Mouse (Mus musculus): ENCODE data around the gene Lin52. TPM values are rescaled to one million over a fixed set of nuclear protein-coding genes. Genes with fewer than 3 reads are reported as not detected.

Gene Lin52
- 1 to 10 TPM; 6.1 to 6.7 TPM for total RNA-seq (2021)
- long read RNA-seq, experiment 1, transcript Lin52-201 (6 exons, 2,270 nt), result major isoform, 10 of 13 reads
- long read RNA-seq, experiment 1, partial matches to known transcripts, result 1 of 13 reads
- long read RNA-seq, experiment 1, other reads (novel, unspliced or antisense), result 2 of 13 reads
- long read RNA-seq, experiment 2, transcript Lin52-201 (6 exons, 2,270 nt), result major isoform, 16 of 18 reads
- long read RNA-seq, experiment 2, partial matches to known transcripts, result 1 of 18 reads
- long read RNA-seq, experiment 2, other reads (novel, unspliced or antisense), result 1 of 18 reads

- peak; percentile 75 to 96 for DNase-seq (ENCODE audit: low spot score in 2 of 2)
These were observed at the start of gene Lin52, which contains the start of gene Aldh6a1 for GRCm38 (mm10) chr12:84450718-84451646. Lin52 (plus strand) TSS chr12:84451422. Aldh6a1 (minus strand) TSS chr12:84451004.

GRCm38 (mm10) chr12:84402923-84403322 lies 48.3 kb upstream of the Lin52 start:
- DNase-seq (ENCODE audit: low spot score in 2 of 2), result no peak

- DNase-seq (ENCODE audit: low spot score in 2 of 2), result no peak
These were observed 46.7 kb upstream of the Lin52 start for GRCm38 (mm10) chr12:84404541-84404940.

GRCm38 (mm10) chr12:84407259-84407658 lies 44.0 kb upstream of the Lin52 start:
- DNase-seq (ENCODE audit: low spot score in 2 of 2), result no peak

GRCm38 (mm10) chr12:84407874-84408818 lies 43.1 kb upstream of the Lin52 start:
- peak in 1 of 2 experiments; percentile 22 for DNase-seq (ENCODE audit: low spot score in 2 of 2)

GRCm38 (mm10) chr12:84408819-84409507 lies 42.3 kb upstream of the Lin52 start, which contains the start of the genes Entpd5 and Bbof1:
Entpd5 (minus strand) TSS chr12:84409029.
Bbof1 (plus strand) TSS chr12:84409071.
- peak; percentile 81 to 89 for DNase-seq (ENCODE audit: low spot score in 2 of 2)

- DNase-seq (ENCODE audit: low spot score in 2 of 2), result peak; percentile 54 to 77
These were observed 34.2 kb upstream of the Lin52 start, which contains the start of gene Rnf113a2 for GRCm38 (mm10) chr12:84416834-84417604. Rnf113a2 (plus strand) TSS chr12:84417196.

DNA sequence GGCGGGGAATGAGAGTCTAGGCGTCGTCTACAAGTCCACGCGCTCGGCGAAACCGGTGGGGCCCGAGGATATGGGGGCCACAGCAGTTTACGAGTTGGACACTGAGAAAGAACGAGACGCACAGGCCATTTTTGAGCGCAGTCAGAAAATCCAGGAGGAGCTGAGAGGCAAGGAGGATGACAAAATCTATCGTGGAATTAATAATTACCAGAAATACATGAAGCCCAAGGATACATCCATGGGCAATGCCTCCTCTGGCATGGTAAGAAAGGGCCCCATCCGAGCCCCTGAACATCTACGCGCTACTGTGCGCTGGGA lies 33.7 kb upstream of the Lin52 start:
- DNase-seq (ENCODE audit: low spot score in 2 of 2), result no peak

- no peak for DNase-seq (ENCODE audit: low spot score in 2 of 2)
These were observed 27.2 kb upstream of the Lin52 start for GRCm38 (mm10) chr12:84423990-84424389.

GRCm38 (mm10) chr12:84429825-84430224 lies 21.4 kb upstream of the Lin52 start:
- DNase-seq (ENCODE audit: low spot score in 2 of 2), result no peak

GRCm38 (mm10) chr12:84438697-84439096 lies 12.5 kb upstream of the Lin52 start:
- no peak for DNase-seq (ENCODE audit: low spot score in 2 of 2)

GRCm38 (mm10) chr12:84442526-84442925 lies 8.7 kb upstream of the Lin52 start:
- no peak for DNase-seq (ENCODE audit: low spot score in 2 of 2)

GRCm38 (mm10) chr12:84447386-84447785 lies 3.8 kb upstream of the Lin52 start:
- DNase-seq (ENCODE audit: low spot score in 2 of 2), result no peak

- DNase-seq (ENCODE audit: low spot score in 2 of 2), result no peak
These were observed 3.0 kb upstream of the Lin52 start for GRCm38 (mm10) chr12:84448181-84448580.

DNA sequence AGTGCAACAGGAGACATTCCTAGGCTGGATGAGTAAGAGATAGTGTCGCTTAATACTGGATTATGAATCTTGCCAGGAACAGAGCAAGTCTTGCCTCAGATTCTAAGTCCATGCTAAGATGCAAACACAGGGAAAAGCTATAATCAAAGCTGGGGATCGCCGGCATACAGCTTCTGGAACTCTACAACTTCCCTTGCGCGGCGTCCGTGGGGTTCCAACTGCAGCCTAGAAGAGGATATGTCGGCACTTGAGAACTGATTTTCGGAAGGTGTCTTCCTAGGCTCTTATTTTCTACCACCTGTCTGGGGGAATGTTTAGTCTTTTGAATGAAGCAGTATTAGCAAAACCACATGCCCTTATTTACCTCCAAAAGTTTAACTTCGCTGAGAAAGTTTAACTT lies 1.3 kb upstream of the Lin52 start:
- DNase-seq (ENCODE audit: low spot score in 2 of 2), result no peak

DNA sequence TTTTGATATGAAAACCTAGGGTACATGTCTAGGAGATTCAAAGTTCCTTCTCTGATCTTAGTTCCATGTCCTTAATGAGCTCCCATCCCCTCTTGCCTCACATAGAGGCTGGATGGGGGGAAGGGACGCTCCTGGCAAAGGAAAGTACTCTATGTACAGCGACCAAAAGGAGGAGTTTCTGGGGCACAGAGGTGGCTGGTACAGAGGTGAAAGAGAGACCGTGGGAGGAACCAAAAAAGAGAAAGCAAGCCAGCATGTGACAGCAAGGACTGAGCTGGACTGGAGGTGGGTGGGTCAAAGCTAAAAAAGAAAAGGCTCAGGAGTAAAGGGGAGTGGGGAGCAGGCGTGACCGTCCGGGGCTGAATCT lies 888 bp upstream of the Lin52 start:
- DNase-seq (ENCODE audit: low spot score in 2 of 2), result no peak

DNA sequence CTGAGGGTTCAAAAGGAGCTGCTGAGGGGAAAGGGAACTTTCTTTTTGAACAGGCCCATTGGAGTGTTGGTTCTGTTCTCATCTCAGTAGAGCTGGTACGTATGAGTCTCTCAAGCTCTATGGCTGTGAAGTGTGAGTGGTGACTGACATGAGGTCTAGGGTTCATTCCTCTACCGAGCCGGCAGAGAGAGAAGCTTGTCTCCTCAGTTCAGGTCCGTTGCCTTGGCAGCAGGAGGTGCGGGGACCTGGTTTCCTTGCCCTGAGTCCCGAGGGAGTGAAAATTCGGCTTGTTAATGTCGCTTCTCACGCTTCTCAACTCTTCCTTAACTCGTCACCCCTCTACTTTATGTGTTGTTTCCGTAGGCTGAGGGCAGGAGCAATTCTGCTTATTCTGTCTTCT lies 579 bp downstream of the Lin52 start:
- no peak for DNase-seq (ENCODE audit: low spot score in 2 of 2)

GRCm38 (mm10) chr12:84456911-84457310 lies 5.7 kb downstream of the Lin52 start:
- DNase-seq (ENCODE audit: low spot score in 2 of 2), result no peak

DNA sequence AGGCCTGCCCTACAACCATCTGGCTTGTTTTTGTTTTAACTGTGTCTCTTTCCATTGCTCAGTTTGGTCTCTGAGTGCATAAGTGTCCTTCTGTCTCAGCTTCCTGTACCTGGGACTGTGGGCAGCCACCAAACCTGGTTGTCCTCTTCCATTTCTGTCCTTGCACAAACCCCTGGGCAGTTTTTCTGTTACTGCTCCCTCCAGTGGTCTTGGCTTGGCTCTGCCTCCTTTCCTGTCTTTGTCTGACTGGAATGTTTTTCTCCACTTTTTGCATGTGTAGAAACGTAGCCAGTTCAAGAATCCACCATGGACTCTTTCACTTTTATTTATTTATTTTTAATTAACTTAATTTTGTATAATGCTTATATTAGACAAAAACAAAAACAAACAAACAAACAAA lies 8.6 kb downstream of the Lin52 start:
- DNase-seq (ENCODE audit: low spot score in 2 of 2), result no peak

DNA sequence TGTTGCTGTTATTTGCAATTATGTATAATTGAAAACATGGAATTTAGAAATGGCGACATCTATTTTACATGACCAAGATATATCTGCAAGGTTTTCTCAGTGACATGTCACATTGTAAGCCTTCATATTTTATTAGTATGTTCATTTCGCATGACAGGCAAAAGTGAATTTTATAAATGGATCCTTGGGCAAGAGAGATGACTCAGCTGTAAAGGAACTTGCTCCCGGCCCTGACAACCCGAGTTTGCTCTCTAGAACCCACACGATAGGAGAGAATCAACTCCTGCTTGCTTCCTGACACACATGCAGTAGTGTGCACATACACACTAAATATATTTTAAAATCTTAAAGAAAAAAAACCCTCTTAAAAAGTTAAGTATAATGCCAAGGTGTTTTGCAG lies 10.2 kb downstream of the Lin52 start:
- DNase-seq (ENCODE audit: low spot score in 2 of 2), result no peak

All from gastrocnemius, postnatal 4 days (tissue).